Mouse (Mus musculus) layer of hippocampus, adult 2 months (tissue): ENCODE measurements around the gene Rnf150. TPM values are rescaled to one million over a fixed set of nuclear protein-coding genes. Genes with fewer than 3 reads are reported as not detected.
"Not testable (repeated sequence)": the region's sequence is repeated elsewhere in the genome, so short reads cannot be mapped to it uniquely, and the experiment has no call there.

ENCODE experiments used
- DNase-seq, 2 experiments: peaks; one replicate each; pipeline ENCODE4 v3.0.0; 2022; ENCODE audit warnings: low spot score in 2 of 2
- H3K27ac ChIP-seq: fragments of 200-600 bp; 2 replicates; pipeline ENCODE4 v1.8.1; 2022
- H3K4me3 ChIP-seq: fragments of 200-600 bp; 2 replicates; pipeline ENCODE4 v1.8.1; 2022; ENCODE audit warnings: mild to moderate bottlenecking
- CTCF ChIP-seq: fragments of 200-600 bp; conservative IDR thresholded peaks from 2 replicates; pipeline ENCODE4 v1.8.1; 2022; ENCODE audit warnings: antibody characterized with exemption, mild to moderate bottlenecking, moderate library complexity
- total RNA-seq, 2 experiments: library from RNA; stranded (reverse); gene quantifications; 2 replicates each; pipeline ENCODE4 v1.2.3; 2021

Rnf150 gene
- total RNA-seq, 2 experiments from 2014 or later: 49.7 to 50.7 TPM

DNA sequence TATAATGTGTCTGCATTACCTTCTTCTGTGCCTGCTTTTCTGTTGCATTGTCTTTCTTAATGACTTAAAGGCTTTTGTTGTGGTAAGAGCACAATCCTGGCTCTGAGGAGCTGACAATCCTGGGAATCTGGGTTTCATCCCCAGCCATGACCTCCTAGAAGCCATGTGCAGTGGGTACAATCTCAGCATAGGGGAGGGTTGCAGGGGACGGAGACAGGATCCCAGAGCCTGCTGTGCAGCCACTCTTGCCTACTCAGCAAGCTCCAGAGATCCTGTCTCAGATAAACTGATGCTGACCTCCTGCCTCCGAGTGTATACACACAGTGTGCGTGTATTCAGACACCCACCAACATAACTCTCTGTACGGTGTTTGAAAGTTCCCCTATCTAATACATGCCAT lies 218.1 kb downstream of the Rnf150 start:
- no peak for DNase-seq
- TF ChIP-seq CTCF: no peak
- no peak overlapping the region for H3K27ac ChIP-seq
- H3K4me3 ChIP-seq: no peak overlapping the region

- DNase-seq: not testable (repeated sequence)
Observed at GRCm38 (mm10) chr8:83081806-83082205, 218.7 kb downstream of the Rnf150 start.

GRCm38 (mm10) chr8:83082251-83082650 lies 219.1 kb downstream of the Rnf150 start:
- Histone ChIP-seq H3K4me3 (no peak overlapping the region), H3K27ac (no peak overlapping the region)
- DNase-seq: no peak
- no peak for TF ChIP-seq CTCF

More at GRCm38 (mm10) chr8:83081806-83082205, 218.7 kb downstream of the Rnf150 start:
- not testable (repeated sequence) for H3K27ac ChIP-seq, H3K4me3 ChIP-seq

DNA sequence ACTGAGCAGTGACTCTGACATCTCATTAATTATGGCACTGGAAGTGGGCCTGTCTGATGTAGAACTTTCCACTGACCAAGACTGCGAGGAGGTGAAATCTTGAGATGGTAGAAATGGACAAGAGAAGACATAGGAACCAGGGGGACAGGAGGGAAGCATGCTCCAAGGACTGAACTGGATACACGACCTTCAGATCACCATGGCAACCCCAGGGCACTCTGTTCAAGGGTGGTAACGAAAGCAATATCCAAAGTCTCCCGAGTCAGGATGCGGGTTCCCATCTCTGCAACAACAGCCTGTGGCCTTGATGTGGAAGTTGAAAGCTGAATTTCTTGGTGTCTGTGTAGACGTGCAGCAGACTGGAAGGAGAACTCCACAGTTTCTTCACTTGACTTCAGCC lies 220.3 kb downstream of the Rnf150 start:
- no peak for TF ChIP-seq CTCF
- H3K4me3 ChIP-seq: no peak overlapping the region
- H3K27ac ChIP-seq: no peak overlapping the region
- no peak for DNase-seq

GRCm38 (mm10) chr8:83085581-83085980 lies 222.4 kb downstream of the Rnf150 start:
- Histone ChIP-seq H3K27ac (no peak overlapping the region), H3K4me3 (no peak overlapping the region)
- no peak for TF ChIP-seq CTCF
- DNase-seq: no peak

DNA sequence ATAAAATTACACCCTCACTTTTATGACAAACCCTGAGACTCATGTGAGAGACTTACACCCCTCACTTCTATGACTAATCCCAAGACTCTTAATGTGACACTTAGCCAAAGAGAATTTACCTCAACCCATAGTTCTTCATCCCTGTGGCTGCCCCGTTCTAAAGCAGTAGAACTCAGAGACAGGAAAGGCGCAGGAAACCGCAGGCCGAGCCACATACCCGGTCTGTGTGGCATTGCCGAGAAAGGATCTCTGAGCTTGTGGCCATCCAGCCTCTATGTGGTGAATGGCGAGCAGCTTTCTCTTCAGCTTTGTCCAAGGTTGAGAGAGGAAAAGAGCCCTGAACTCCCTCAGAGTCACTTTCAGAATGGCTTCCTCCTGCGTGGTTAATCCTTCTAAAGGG lies 223.5 kb downstream of the Rnf150 start:
- no peak for DNase-seq
- no peak for TF ChIP-seq CTCF
- Histone ChIP-seq H3K27ac (no peak overlapping the region), H3K4me3 (no peak overlapping the region)

DNA sequence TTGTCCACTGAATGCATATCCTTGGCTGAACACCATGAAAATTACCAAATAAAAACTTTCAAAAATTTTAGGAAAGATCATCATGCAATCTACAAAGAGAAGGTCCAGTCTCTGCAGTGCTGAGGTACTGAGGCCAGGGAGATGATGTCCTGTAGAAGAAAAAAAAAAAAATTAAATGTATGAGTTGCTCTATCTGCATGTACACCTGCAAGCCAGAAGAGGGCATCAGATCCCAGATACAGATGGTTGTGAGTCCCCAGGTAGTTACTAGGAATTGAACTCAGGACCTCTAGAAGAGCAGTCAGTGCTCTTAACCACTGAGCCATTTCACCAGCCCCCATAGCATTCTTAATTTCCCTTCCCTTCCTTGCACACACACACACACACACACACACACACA lies 224.4 kb downstream of the Rnf150 start:
- H3K4me3 ChIP-seq: no peak overlapping the region
- DNase-seq: no peak
- TF ChIP-seq CTCF: peak; percentile 60

GRCm38 (mm10) chr8:83088156-83088555 lies 225.0 kb downstream of the Rnf150 start:
- Histone ChIP-seq H3K4me3 (no peak overlapping the region), H3K27ac (no peak overlapping the region)
- DNase-seq: no peak
- no peak for TF ChIP-seq CTCF

More for the DNA sequence above, 224.4 kb downstream of the Rnf150 start:
- H3K27ac ChIP-seq: no peak overlapping the region

DNA sequence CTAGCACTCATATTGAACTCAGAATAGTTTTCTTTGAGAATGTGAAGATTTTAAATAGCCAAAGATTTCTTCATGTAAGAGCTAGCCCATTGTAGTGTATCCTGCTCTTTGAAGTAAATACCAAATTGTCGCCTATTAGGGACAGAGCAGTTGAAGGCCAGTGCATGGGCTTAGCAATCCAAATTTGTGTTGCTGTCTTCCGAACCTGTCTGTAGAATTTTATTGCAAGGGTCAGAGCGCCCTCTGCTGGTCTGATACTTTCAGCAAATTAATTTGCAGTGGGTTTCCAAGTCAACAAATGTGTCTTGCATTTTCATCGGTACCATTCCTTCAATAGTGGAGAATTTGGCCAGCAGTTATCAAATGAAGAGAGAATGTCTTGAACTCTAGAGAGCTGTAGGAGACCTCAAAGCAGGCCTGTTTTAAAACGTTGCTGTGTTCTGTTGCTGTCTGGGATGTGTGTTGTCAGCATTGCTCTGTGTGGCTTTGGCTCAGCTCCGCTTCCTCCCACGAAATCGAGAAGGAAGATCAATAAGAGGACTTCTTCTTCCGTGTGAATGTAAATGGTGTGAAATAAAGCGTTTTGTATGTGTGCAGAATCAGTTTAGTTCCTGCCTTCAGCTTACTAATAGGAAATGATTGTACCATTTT lies 226.3 kb downstream of the Rnf150 start:
- DNase-seq: peak; percentile 87 to 92
- Histone ChIP-seq H3K27ac (no peak overlapping the region), H3K4me3 (no peak overlapping the region; the same call in 1 of the 2 replicates)
- TF ChIP-seq CTCF: peak; percentile 96

DNA sequence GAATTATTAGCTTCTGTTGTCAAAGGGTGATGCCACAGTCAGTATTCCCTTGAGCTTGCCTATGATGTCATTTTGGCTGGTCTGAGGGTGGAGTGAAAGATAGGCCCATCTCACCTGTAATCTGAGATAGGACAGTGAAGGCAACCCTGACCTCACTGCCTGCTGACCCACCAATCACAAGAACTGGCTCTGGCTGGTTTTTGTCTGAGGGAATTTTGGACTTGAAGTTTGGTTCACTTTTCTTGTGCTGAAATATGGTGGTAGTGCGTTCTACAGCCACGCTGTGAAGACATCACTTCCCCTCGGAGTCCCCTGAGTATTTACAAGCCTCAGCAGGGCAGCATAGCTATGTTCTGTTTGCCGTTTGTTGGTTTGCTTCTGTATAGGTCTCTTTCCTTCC lies 227.3 kb downstream of the Rnf150 start:
- no peak for TF ChIP-seq CTCF
- H3K4me3 ChIP-seq: no peak overlapping the region
- no peak overlapping the region for H3K27ac ChIP-seq
- no peak for DNase-seq

DNA sequence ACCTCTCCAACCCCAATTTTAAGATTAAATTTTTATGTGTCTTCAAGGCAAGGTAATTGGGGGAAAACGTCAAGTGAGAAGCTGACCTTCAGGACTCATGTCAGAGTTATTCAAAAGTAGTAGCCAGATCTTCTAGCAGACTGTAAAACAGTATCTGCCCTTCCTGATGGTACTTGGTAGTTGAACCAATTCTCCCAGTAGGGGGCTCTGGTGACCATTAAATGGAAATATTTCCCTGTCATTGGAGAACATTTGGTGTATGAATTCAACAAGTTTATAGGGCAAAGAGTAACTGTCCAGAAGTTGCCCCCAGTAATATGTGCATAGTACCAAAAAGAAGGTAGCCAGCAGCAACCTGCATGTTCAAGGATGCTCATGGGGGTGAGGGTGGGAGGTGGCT lies 236.9 kb downstream of the Rnf150 start:
- peak; percentile 82 for TF ChIP-seq CTCF
- H3K4me3 ChIP-seq: no peak overlapping the region
- no peak overlapping the region for H3K27ac ChIP-seq
- peak; percentile 23 to 53 for DNase-seq

DNA sequence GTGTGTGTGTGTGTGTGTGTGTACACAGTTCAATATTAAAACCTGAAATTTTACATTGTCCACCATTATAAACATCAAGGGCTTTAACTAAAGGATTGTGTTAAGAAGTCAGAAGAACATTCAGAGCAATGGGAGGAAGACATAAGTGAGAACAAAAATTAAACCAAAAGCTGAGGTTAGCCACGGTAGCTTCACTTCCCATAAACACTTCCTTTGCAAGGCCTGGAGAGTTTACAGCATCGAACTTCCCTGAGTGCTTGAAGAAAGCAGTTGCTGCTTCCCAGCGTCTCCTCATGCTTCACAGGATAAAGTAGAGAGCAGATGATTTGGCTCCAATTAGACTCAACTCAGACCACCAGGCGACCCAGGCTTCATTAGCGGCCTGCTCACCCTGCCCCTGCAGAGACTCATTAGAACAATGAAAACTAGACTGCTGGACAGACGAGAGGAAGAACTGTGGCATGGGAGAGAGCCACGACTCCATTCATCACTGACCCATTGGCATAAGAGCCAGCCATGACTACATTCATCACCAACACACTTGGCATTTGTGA lies 239.9 kb downstream of the Rnf150 start:
- no peak for TF ChIP-seq CTCF
- H3K27ac ChIP-seq: no peak overlapping the region
- no peak overlapping the region for H3K4me3 ChIP-seq
- DNase-seq: no peak

GRCm38 (mm10) chr8:83103968-83104367 lies 240.8 kb downstream of the Rnf150 start:
- Histone ChIP-seq H3K4me3 (no peak overlapping the region), H3K27ac (no peak overlapping the region)
- TF ChIP-seq CTCF: no peak
- DNase-seq: no peak

- DNase-seq: no peak
- no peak for TF ChIP-seq CTCF
- H3K27ac ChIP-seq: no peak overlapping the region
- no peak overlapping the region for H3K4me3 ChIP-seq
Observed at GRCm38 (mm10) chr8:83109756-83110155, 246.6 kb downstream of the Rnf150 start.
